Mouse (Mus musculus) liver, embryonic 14.5 days (tissue): ENCODE results near the gene Glt8d1.

ENCODE experiments used
- CTCF ChIP-seq: IDR thresholded peaks from 2 replicates; pipeline ENCODE4 v1.5.1; 2016; ENCODE audit warnings: antibody characterized with exemption, low read depth, control low read depth
- EP300 ChIP-seq: IDR thresholded peaks from 2 replicates; pipeline ENCODE4 v1.6.1; 2016; ENCODE audit warnings: antibody characterized with exemption, low read depth

GRCm38 (mm10) chr14:30996417-30996816 is 4.8 kb upstream of the Glt8d1 start:
- TF ChIP-seq CTCF (no peak), EP300 (no peak)
